Mouse (Mus musculus) spleen, adult 2 months (tissue): ENCODE measurements around the gene Lrfn3. TPM values are rescaled to one million over a fixed set of nuclear protein-coding genes. Genes with fewer than 3 reads are reported as not detected.

Experiments
- DNase-seq, 2 experiments: peaks; one replicate each; pipeline versions ENCODE4 v3.0.0 to v3.0.0-alpha.2; 2012 to 2021; ENCODE audit warnings: low spot score in 2 of 2, low read depth in 1 of 2
- H3K27ac ChIP-seq: fragments of 200-500 bp; 2 replicates; pipeline ENCODE4 v1.5.1; 2012; ENCODE audit warnings: low read length, inconsistent platforms; ENCODE audit not compliant: insufficient read depth
- H3K27me3 ChIP-seq: fragments of 200-500 bp; 2 replicates; pipeline ENCODE4 v1.6.1; 2012; ENCODE audit warnings: mild to moderate bottlenecking, moderate library complexity, low read length, inconsistent platforms; ENCODE audit not compliant: control insufficient read depth, insufficient read depth
- H3K36me3 ChIP-seq: fragments of 200-500 bp; 2 replicates; pipeline ENCODE4 v1.6.1; 2012; ENCODE audit warnings: mild to moderate bottlenecking, low read length, inconsistent platforms; ENCODE audit not compliant: control insufficient read depth, insufficient read depth
- H3K4me1 ChIP-seq: fragments of 200-500 bp; 2 replicates; pipeline ENCODE4 v1.6.1; 2011; ENCODE audit warnings: inconsistent platforms; ENCODE audit not compliant: control insufficient read depth, insufficient read depth, insufficient read length
- H3K4me3 ChIP-seq: fragments of 200-500 bp; 2 replicates; pipeline ENCODE4 v1.5.1; 2011; ENCODE audit warnings: mild to moderate bottlenecking, inconsistent platforms; ENCODE audit not compliant: insufficient read depth, insufficient read length; ENCODE audit errors: extremely low read depth
- CTCF ChIP-seq: fragments of 200-500 bp; IDR thresholded peaks from 2 replicates; pipeline ENCODE4 v1.5.1; 2011; ENCODE audit warnings: mild to moderate bottlenecking, inconsistent platforms; ENCODE audit not compliant: insufficient read depth, insufficient read length, insufficient replicate concordance; ENCODE audit errors: extremely low read depth
- POLR2A ChIP-seq: fragments of 200-500 bp; IDR thresholded peaks from 2 replicates; pipeline ENCODE4 v1.6.1; 2011; ENCODE audit warnings: low read depth, low read length, inconsistent platforms
- WGBS: fragments of 180-500 bp; shearing (Covaris S2); methylation state at CpG from one replicate; pipeline ENCODE4 v1.1.7; 2018; 5-methylcytosine and 5-hydroxymethylcytosine counted together
- polyA plus RNA-seq: library from polyadenylated mRNA; depleted of rRNA; stranded (reverse); fragments of >200 nt; gene quantifications from 2 replicates; pipeline ENCODE4 v1.2.3, GENCODE M21; 2012

The Lrfn3 gene
- polyA plus RNA-seq, 1 experiment: 2.7 TPM

GRCm38 (mm10) chr7:30394379-30394778, 31.8 kb upstream of the Lrfn3 start:
- DNase-seq: peak; percentile 66 to 84
- Histone ChIP-seq H3K4me1 (peaks cover 13% of the 10 kb centered on the region; the same call in 1 of the 2 replicates), H3K4me3 (peak overlapping the region; percentile 41; the same call in 1 of the 2 replicates), H3K27ac (peak overlapping the region; percentile 85), H3K27me3 (no peaks in the 10 kb centered on the region), H3K36me3 (no peaks in the 10 kb centered on the region)
- TF ChIP-seq CTCF: no peak
- WGBS: 1% methylated on average over 11 of the region's 11 CpGs

- 36% methylated on average over 4 of the region's 4 CpGs for WGBS
- Histone ChIP-seq H3K27ac (peak overlapping the region; percentile 85), H3K27me3 (no peaks in the 10 kb centered on the region), H3K36me3 (no peaks in the 10 kb centered on the region), H3K4me3 (peak overlapping the region; percentile 29; the same call in 1 of the 2 replicates), H3K4me1 (peaks cover 13% of the 10 kb centered on the region; the same call in 1 of the 2 replicates)
- TF ChIP-seq POLR2A: no peak
- no peak for TF ChIP-seq CTCF
- DNase-seq: no peak
These were observed 31.1 kb upstream of the Lrfn3 start for GRCm38 (mm10) chr7:30393631-30394030.

GRCm38 (mm10) chr7:30392746-30393520, 30.4 kb upstream of the Lrfn3 start:
- Histone ChIP-seq H3K36me3 (no peaks in the 10 kb centered on the region), H3K4me3 (no peak overlapping the region; the same call in 1 of the 2 replicates), H3K27ac (peak overlapping the region; percentile 85), H3K27me3 (no peaks in the 10 kb centered on the region), H3K4me1 (peaks cover 13% of the 10 kb centered on the region; the same call in 1 of the 2 replicates)
- WGBS: 64% methylated on average over 4 of the region's 4 CpGs
- no peak for DNase-seq
- TF ChIP-seq POLR2A (no peak), CTCF (no peak)

GRCm38 (mm10) chr7:30384106-30384505, 21.5 kb upstream of the Lrfn3 start:
- no peak for TF ChIP-seq CTCF
- no peaks in the 10 kb centered on the region for H3K36me3 ChIP-seq
- H3K4me1 ChIP-seq: no peaks in the 10 kb centered on the region
- no peak overlapping the region for H3K27ac ChIP-seq
- 0 out of 2 replicates have a peak, but pooled peaks cover 2% of the 10 kb centered on the region for H3K27me3 ChIP-seq
- DNase-seq: no peak
- WGBS: 86% methylated on average over 9 of the region's 9 CpGs
- no peak overlapping the region for H3K4me3 ChIP-seq

- TF ChIP-seq CTCF (no peak), POLR2A (no peak)
- no peaks in the 10 kb centered on the region for H3K4me1 ChIP-seq
- H3K4me3 ChIP-seq: no peak overlapping the region
- 0 out of 2 replicates have a peak, but pooled peaks cover 2% of the 10 kb centered on the region for H3K27me3 ChIP-seq
- H3K36me3 ChIP-seq: no peaks in the 10 kb centered on the region
- H3K27ac ChIP-seq: no peak overlapping the region
- no peak for DNase-seq
- 62% methylated on average over 5 of the region's 5 CpGs for WGBS
These were observed 17.5 kb upstream of the Lrfn3 start for GRCm38 (mm10) chr7:30380061-30380460.

- Histone ChIP-seq H3K4me1 (no peaks in the 10 kb centered on the region), H3K27ac (no peak overlapping the region), H3K27me3 (no peaks in the 10 kb centered on the region), H3K36me3 (no peaks in the 10 kb centered on the region), H3K4me3 (peak overlapping the region; percentile 52)
- TF ChIP-seq CTCF: peak; percentile 98
- no peak for TF ChIP-seq POLR2A
- peak; percentile 86 to 87 for DNase-seq
- 3% methylated on average over 21 of the region's 21 CpGs for WGBS
These were observed 11.0 kb upstream of the Lrfn3 start for GRCm38 (mm10) chr7:30373501-30373962.

- Histone ChIP-seq H3K27me3 (peaks cover 7% of the 10 kb centered on the region), H3K36me3 (no peaks in the 10 kb centered on the region), H3K4me3 (no peak overlapping the region), H3K4me1 (no peaks in the 10 kb centered on the region), H3K27ac (no peak overlapping the region)
- WGBS: 82% methylated on average over 2 of the region's 2 CpGs
- TF ChIP-seq CTCF: no peak
- DNase-seq: no peak
These were observed 4.9 kb upstream of the Lrfn3 start for GRCm38 (mm10) chr7:30367466-30367865.
